Mouse (Mus musculus) embryonic facial prominence, embryonic 11.5 days (tissue): ENCODE measurements at regions not wholly inside any gene's neighbourhood (a gene's known extent, or its start where the extent isn't known, plus 50 kb on each side); places are given as distances from the start of the nearest gene placed in this dataset.
"Not testable (repeated sequence)": the region's sequence is repeated elsewhere in the genome, so short reads cannot be mapped to it uniquely, and the experiment has no call there.

Experiments used
- ATAC-seq: fragments of 200-750 bp; cut with Nextera tagmentation; replicated peaks from 2 replicates; pipeline ENCODE4 v1.8.0; 2017; ENCODE audit warnings: low read depth; ENCODE audit not compliant: insufficient number of reproducible peaks, low FRiP score, low TSS enrichment
- DNase-seq: peaks from one replicate; pipeline ENCODE4 v3.0.0-alpha.2; 2015; ENCODE audit warnings: low spot score
- H3K27ac ChIP-seq: fragments of 300-500 bp; sonication (generic); replicated peaks from 2 replicates; pipeline ENCODE4 v1.5.1; 2014; ENCODE audit warnings: mild to moderate bottlenecking, low read depth, low read length, control low read depth
- H3K27me3 ChIP-seq: fragments of 300-500 bp; sonication (generic); 2 replicates; pipeline ENCODE4 v1.6.1; 2014; ENCODE audit warnings: mild to moderate bottlenecking, low read length, moderate library complexity, mixed read lengths; ENCODE audit not compliant: control insufficient read depth, insufficient read depth
- H3K36me3 ChIP-seq: fragments of 300-500 bp; sonication (generic); replicated peaks from 2 replicates; pipeline ENCODE4 v1.6.1; 2014; ENCODE audit warnings: low read depth, mild to moderate bottlenecking, low read length, moderate library complexity, mixed read lengths; ENCODE audit not compliant: control insufficient read depth, insufficient read depth
- H3K4me1 ChIP-seq: fragments of 300-500 bp; sonication (generic); 2 replicates; pipeline ENCODE4 v1.6.1; 2014; ENCODE audit warnings: low read length, mixed read lengths; ENCODE audit not compliant: control insufficient read depth, insufficient read depth
- H3K4me2 ChIP-seq: fragments of 300-500 bp; sonication (generic); 2 replicates; pipeline ENCODE4 v1.6.1; 2014; ENCODE audit warnings: low read depth, mild to moderate bottlenecking, control low read depth, low read length, moderate library complexity
- H3K4me3 ChIP-seq: fragments of 300-500 bp; sonication (generic); 2 replicates; pipeline ENCODE4 v1.5.1; 2014; ENCODE audit warnings: low read depth, low read length, control low read depth
- H3K9ac ChIP-seq: fragments of 300-500 bp; sonication (generic); replicated peaks from 2 replicates; pipeline ENCODE4 v1.6.1; 2014; ENCODE audit warnings: mild to moderate bottlenecking, control low read depth, low read length
- H3K9me3 ChIP-seq: fragments of 300-500 bp; sonication (generic); replicated peaks from 2 replicates; pipeline ENCODE4 v1.6.1; 2016; ENCODE audit warnings: mild to moderate bottlenecking, low read length, inconsistent platforms, mixed read lengths; ENCODE audit not compliant: control insufficient read depth
- WGBS: fragments of 180-500 bp; shearing (Covaris S2); extraction: QIAGEN DNeasy Blood & Tissue Kit; methylation state at CpG from one replicate; pipeline ENCODE4 v1.1.7; 2014; 5-methylcytosine and 5-hydroxymethylcytosine counted together

GRCm38 (mm10) chr5:109842186-109842978 is 80.8 kb upstream of the Gm15446 start:
- not testable (repeated sequence) for H3K9ac ChIP-seq, H3K4me2 ChIP-seq, H3K4me3 ChIP-seq, H3K4me1 ChIP-seq, H3K36me3 ChIP-seq, DNase-seq, H3K9me3 ChIP-seq, H3K27ac ChIP-seq, H3K27me3 ChIP-seq, ATAC-seq
- WGBS, result 88% methylated on average over 7 of the region's 7 CpGs

GRCm38 (mm10) chr5:109844236-109844635 is 79.0 kb upstream of the Gm15446 start:
- H3K4me2 ChIP-seq, H3K27ac ChIP-seq, H3K27me3 ChIP-seq, ATAC-seq, H3K9ac ChIP-seq, DNase-seq, H3K36me3 ChIP-seq, H3K9me3 ChIP-seq, H3K4me1 ChIP-seq: not testable (repeated sequence)
- H3K4me3 ChIP-seq, result peak overlapping the region; percentile 38
- WGBS, result 93% methylated on average over 2 of the region's 2 CpGs

GRCm38 (mm10) chr5:109844753-109845186 is 78.4 kb upstream of the Gm15446 start:
- no peaks in the 10 kb centered on the region for H3K27me3 ChIP-seq
- H3K36me3 ChIP-seq, result no peaks in the 10 kb centered on the region
- ATAC-seq (peak; percentile 90), DNase-seq (peak; percentile 69)
- peak overlapping the region; percentile 53 for H3K9ac ChIP-seq
- peak overlapping the region; percentile 17 for H3K4me2 ChIP-seq
- peak overlapping the region; percentile 38 for H3K4me3 ChIP-seq
- H3K9me3 ChIP-seq, result no peaks in the 10 kb centered on the region
- H3K4me1 ChIP-seq, result no peaks in the 10 kb centered on the region
- no peak overlapping the region for H3K27ac ChIP-seq
- WGBS, result 7% methylated on average over 15 of the region's 15 CpGs

- H3K9me3 ChIP-seq, H3K4me1 ChIP-seq, H3K9ac ChIP-seq, H3K27me3 ChIP-seq, H3K27ac ChIP-seq, H3K36me3 ChIP-seq, ATAC-seq, H3K4me2 ChIP-seq, DNase-seq, H3K4me3 ChIP-seq: not testable (repeated sequence)
Observed at GRCm38 (mm10) chr5:109851225-109851624, 72.0 kb upstream of the Gm15446 start.

GRCm38 (mm10) chr5:109860402-109860801 is 62.8 kb upstream of the Gm15446 start:
- Histone ChIP-seq H3K9me3 (no peaks in the 10 kb centered on the region), H3K36me3 (no peaks in the 10 kb centered on the region), H3K9ac (no peak overlapping the region), H3K27me3 (no peaks in the 10 kb centered on the region), H3K4me1 (no peaks in the 10 kb centered on the region), H3K4me2 (no peak overlapping the region), H3K4me3 (no peak overlapping the region), H3K27ac (no peak overlapping the region)
- ATAC-seq, result no peak
- DNase-seq, result no peak
- 82% methylated on average over 4 of the region's 4 CpGs for WGBS

GRCm38 (mm10) chr5:109864517-109864916 is 58.7 kb upstream of the Gm15446 start:
- not testable (repeated sequence) for H3K4me3 ChIP-seq, H3K9ac ChIP-seq, DNase-seq, H3K27ac ChIP-seq, H3K9me3 ChIP-seq, H3K4me1 ChIP-seq, H3K4me2 ChIP-seq, ATAC-seq, H3K27me3 ChIP-seq, H3K36me3 ChIP-seq

- Histone ChIP-seq H3K4me1 (no peaks in the 10 kb centered on the region), H3K4me2 (no peak overlapping the region), H3K27me3 (no peaks in the 10 kb centered on the region), H3K36me3 (no peaks in the 10 kb centered on the region), H3K4me3 (no peak overlapping the region), H3K9ac (no peak overlapping the region), H3K27ac (no peak overlapping the region), H3K9me3 (no peaks in the 10 kb centered on the region)
- DNase-seq (no peak), ATAC-seq (no peak)
- WGBS, result 94% methylated on average over 1 of the region's 1 CpGs
Observed at GRCm38 (mm10) chr5:109865628-109866027, 57.6 kb upstream of the Gm15446 start.

GRCm38 (mm10) chr5:109866337-109867126 is 56.7 kb upstream of the Gm15446 start:
- DNase-seq, result peak; percentile 94
- H3K9ac ChIP-seq, result peak overlapping the region; percentile 70
- peak overlapping the region; percentile 51 for H3K4me2 ChIP-seq
- under 1% methylated on average over 22 of the region's 22 CpGs for WGBS
- no peaks in the 10 kb centered on the region for H3K36me3 ChIP-seq
- no peaks in the 10 kb centered on the region for H3K9me3 ChIP-seq
- ATAC-seq, result peak; percentile 100
- no peaks in the 10 kb centered on the region for H3K4me1 ChIP-seq
- peak overlapping the region; percentile 52 for H3K4me3 ChIP-seq
- no peak overlapping the region for H3K27ac ChIP-seq
- H3K27me3 ChIP-seq, result no peaks in the 10 kb centered on the region
